Mouse (Mus musculus) bone marrow, adult 2 months (tissue): ENCODE results near the gene Il17rc. TPM values are rescaled to one million over a fixed set of nuclear protein-coding genes. Genes with fewer than 3 reads are reported as not detected.
A peak's percentile ranks its signal among the peaks of the same experiment; 100 is the strongest.

Experiments
- H3K27ac ChIP-seq: fragments of 200-500 bp; 2 replicates; pipeline ENCODE4 v1.5.1; 2012; ENCODE audit warnings: low read depth, mild to moderate bottlenecking, control low read depth, inconsistent platforms, low read length; ENCODE audit not compliant: control insufficient read depth, poor library complexity, insufficient read depth
- H3K4me1 ChIP-seq: fragments of 200-500 bp; 2 replicates; pipeline ENCODE4 v1.6.1; 2011; ENCODE audit warnings: low read length; ENCODE audit not compliant: control insufficient read depth, insufficient read depth
- H3K4me3 ChIP-seq: fragments of 200-500 bp; replicated peaks from 2 replicates; pipeline ENCODE3; 2011; ENCODE audit warnings: mild to moderate bottlenecking, low read depth, low read length, control low read depth; ENCODE audit not compliant: control insufficient read depth
- CTCF ChIP-seq: fragments of 200-500 bp; IDR thresholded peaks from 2 replicates; pipeline ENCODE4 v1.5.1; 2011; ENCODE audit warnings: low read length, control low read depth; ENCODE audit not compliant: control insufficient read depth, insufficient read depth
- POLR2A ChIP-seq: fragments of 200-500 bp; IDR thresholded peaks from 2 replicates; pipeline ENCODE4 v1.6.1; 2011; ENCODE audit warnings: low read depth, mild to moderate bottlenecking, control low read depth, low read length, borderline replicate concordance; ENCODE audit not compliant: control insufficient read depth
- WGBS: fragments of 180-500 bp; shearing (Covaris S2); methylation state at CpG from one replicate; pipeline ENCODE4 v1.1.7; 2018; 5-methylcytosine and 5-hydroxymethylcytosine counted together
- polyA plus RNA-seq: library from polyadenylated mRNA; stranded (reverse); fragments of >200 nt; gene quantifications from 2 replicates; pipeline ENCODE4 v1.2.4, GENCODE M21; 2011; ENCODE audit warnings: low replicate concordance; ENCODE audit not compliant: missing spikeins, insufficient read depth, insufficient read length

Il17rc gene
- polyA plus RNA-seq: not detected in 2 replicates

DNA sequence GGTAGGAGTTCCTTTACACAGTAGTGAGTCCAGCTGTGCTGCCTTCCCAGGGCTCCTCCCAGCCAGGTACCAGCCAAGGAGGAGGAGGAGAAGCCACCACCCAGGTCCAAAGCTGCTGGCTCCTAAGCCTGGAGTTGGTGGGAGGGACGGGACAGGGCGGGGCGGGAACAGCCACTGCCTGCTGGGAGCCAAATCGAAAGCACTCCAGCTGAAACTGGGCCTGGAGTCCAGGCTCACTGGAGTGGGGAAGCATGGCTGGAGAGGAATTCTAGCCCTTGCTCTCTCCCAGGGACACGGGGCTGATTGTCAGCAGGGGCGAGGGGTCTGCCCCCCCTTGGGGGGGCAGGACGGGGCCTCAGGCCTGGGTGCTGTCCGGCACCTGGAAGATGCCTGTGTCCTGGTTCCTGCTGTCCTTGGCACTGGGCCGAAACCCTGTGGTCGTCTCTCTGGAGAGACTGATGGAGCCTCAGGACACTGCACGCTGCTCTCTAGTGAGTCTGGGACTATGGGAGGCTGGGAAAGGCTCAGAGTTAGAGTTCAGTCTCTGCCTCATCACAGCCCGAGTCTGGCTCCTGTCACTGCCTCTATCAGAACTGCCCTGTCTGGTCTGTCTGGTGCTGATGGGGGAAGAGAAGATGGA, at the start of gene Il17rc:
Gene Il17rc (plus strand): TSS at position 131 of the 640 bp plus-strand sequence.
- no peak within 1 kb of the TSS; the same call in 1 of the 2 replicates for H3K27ac ChIP-seq
- no peak within 1 kb of the TSS for H3K4me3 ChIP-seq

DNA sequence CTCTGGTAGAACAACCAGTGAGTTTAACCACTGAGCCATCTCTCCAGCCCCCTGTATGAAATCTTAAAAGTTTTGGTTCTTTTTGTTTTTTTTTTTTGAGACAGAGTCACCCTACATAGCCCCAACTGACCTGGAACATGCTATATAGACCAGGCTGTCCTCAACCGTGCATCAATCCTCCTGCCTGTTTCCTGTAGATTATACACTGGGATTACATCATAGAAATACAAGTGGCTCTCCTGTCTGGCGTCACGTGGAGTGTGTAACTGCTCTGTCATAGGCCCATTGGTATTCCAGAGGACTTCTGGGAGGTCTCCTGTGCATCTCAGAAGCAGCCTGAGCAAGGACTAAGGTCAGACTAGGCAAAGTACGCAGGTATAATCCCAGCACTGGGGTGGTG, 48.2 kb upstream of the Il17rc start:
- H3K4me3 ChIP-seq: no peak overlapping the region
- H3K27ac ChIP-seq: no peak overlapping the region
- H3K4me1 ChIP-seq: peaks cover 2% of the 10 kb centered on the region; the same call in 1 of the 2 replicates
- 37% methylated on average over 4 of the region's 4 CpGs for WGBS
- TF ChIP-seq CTCF (no peak), POLR2A (no peak)

More for the DNA sequence above, at the start of gene Il17rc:
- TF ChIP-seq POLR2A (no peak), CTCF (no peak)
- WGBS: 81% methylated on average over 12 of the region's 12 CpGs
- H3K4me1 ChIP-seq: peaks cover 4% of the 10 kb centered on the region

DNA sequence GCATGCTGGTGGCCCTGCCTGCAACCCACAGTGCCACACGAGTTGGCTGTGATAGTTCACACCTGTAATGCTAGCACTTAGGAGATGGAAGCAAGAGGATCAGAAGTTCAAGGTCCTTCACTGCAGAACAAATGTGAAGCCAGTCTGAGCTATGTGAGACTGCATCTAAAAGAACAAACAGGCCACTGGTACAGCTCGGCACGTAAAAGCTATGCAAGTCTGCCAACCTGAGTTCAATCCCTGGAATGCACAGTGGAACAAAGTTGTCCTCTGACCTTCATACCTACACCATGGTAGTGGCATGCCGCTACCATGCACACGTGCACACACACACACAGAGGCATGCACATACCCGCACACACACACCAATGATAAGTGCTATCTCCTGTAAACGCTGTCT, 47.0 kb upstream of the Il17rc start:
- TF ChIP-seq POLR2A (no peak), CTCF (no peak)
- Histone ChIP-seq H3K4me3 (no peak overlapping the region), H3K27ac (no peak overlapping the region), H3K4me1 (no peaks in the 10 kb centered on the region; the same call in 1 of the 2 replicates)
- 81% methylated on average over 7 of the region's 7 CpGs for WGBS

DNA sequence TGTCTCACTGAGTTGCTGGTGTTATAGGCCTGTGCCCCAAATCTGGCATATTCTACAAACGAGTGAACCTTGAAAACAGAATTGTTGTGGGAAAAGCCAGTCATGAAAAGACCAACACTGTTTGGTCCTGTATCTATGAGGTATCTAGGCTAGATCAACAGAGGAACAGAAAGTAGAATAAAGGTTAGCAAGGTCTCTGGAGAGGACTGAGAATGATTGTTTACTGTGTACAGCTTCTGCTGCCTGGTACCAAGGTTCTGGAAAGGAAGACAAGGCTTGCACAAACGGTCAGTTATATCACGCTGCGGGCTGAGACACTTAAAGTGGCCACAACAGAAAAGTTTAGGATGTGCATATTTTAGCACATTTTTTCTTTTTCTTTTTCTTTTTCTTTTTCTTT, 44.5 kb upstream of the Il17rc start:
- WGBS: 91% methylated on average over 4 of the region's 4 CpGs
- TF ChIP-seq CTCF (no peak), POLR2A (no peak)

DNA sequence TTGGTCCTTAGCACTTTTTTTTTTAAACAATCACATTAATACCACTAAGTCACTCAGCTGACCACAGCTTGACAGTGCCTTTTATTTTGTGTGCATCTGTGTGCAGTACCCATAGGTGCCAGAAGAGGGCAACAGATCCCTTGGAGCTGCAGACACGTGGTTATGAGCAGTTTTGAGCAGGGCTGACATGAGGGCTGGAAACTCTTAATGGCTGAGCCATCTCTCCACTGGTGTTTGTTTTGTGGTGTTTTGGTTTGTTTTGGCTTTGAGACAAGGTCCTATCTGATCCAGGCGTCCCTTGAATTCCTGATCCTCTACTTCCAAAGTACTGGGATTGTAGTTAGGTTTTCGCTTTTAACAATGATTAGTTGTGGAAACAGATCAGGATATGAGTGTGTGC, 43.8 kb upstream of the Il17rc start:
- 61% methylated on average over 3 of the region's 3 CpGs for WGBS
- no peak overlapping the region for H3K27ac ChIP-seq

More for the DNA sequence above, 44.5 kb upstream of the Il17rc start:
- no peaks in the 10 kb centered on the region for H3K4me1 ChIP-seq
- no peak overlapping the region for H3K4me3 ChIP-seq
- H3K27ac ChIP-seq: no peak overlapping the region

DNA sequence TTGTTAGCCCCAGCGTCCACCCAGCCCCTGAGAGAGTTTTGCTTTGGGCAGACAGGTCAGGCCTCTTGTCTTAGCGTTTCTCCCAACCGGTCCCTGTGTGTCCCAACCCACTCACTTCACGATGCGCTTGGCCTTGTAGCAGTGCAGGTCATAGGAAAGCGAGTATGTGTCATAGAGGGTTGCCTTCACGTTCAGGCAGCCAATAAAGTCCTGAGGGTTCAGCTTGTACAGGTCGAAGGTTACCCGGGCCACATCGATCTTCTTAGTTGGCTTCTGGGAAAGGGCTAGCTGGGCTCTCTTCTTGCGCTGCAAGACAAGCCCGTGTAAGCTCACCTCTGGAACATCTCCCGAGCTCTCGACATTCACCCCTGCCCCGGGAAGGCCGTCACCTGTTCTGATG, 43.2 kb upstream of the Il17rc start:
- Histone ChIP-seq H3K27ac (no peak overlapping the region), H3K4me3 (no peak overlapping the region), H3K4me1 (no peaks in the 10 kb centered on the region)
- 88% methylated on average over 16 of the region's 16 CpGs for WGBS
- no peak for TF ChIP-seq POLR2A
- TF ChIP-seq CTCF: no peak

More for the DNA sequence above, 43.8 kb upstream of the Il17rc start:
- no peaks in the 10 kb centered on the region for H3K4me1 ChIP-seq
- H3K4me3 ChIP-seq: no peak overlapping the region
- TF ChIP-seq CTCF (peak; percentile 61), POLR2A (no peak)

DNA sequence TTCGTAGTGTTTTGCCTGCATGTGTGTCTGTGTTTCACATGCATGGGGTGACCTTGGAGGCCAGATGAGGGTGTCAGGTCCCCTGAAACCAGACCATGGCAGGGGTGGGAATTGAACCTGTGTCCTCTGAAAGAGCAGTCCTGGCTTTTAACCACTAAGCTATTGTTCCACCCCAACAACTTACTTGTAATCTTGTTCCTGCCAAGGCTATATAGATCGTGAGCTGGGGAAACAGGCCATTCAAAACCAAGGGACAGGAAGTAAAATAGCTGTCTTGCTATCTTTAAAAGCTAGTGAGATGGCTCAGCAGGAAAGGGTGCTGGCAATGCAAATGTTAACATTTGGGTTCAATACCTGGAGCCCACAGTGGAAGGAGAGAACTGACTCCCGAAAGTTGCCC, 41.3 kb upstream of the Il17rc start:
- Histone ChIP-seq H3K27ac (no peak overlapping the region), H3K4me3 (no peak overlapping the region), H3K4me1 (no peaks in the 10 kb centered on the region)
- TF ChIP-seq CTCF (no peak), POLR2A (no peak)
- WGBS: 46% methylated on average over 3 of the region's 3 CpGs

DNA sequence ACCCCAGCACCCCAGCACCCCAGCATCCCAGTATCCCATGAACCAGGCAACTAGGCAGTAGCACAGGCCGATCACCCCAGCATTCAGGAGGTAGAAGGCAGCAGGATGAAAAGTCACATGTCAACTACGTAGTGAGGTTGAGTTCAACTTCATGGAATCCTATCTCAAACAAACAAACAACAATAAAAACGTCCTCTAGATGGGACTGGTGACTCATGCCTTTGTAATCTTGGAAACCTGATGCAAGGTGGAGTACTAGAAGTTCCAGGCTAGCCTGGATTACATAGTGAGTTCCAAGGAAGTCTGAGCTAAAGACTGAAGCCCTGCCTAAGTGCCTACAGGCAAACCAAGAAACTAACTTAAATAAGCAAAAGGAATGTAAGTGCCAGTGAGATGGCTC, 40.4 kb upstream of the Il17rc start:
- TF ChIP-seq CTCF (no peak), POLR2A (no peak)
- no peak overlapping the region for H3K4me3 ChIP-seq
- no peak overlapping the region for H3K27ac ChIP-seq
- 56% methylated on average over 3 of the region's 3 CpGs for WGBS
- no peaks in the 10 kb centered on the region for H3K4me1 ChIP-seq

DNA sequence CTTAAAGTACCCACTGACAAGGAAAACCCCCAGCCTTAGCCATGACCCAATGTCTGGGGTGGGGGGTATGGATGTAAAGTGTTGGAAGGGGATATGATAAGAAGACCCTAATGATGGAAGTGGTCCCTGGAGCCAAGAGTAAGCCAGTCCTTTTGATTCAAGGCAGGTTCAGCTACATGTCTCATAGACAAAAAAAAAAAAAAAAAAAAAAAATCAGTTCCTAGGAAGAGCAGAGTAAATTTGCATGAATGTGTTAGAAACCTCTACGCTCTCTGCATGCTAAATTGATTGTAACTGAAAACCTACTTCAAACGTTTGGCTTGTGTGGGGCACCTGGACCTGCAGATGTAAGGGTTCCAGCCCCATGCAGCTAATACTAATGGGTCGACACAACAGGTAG, 39.4 kb upstream of the Il17rc start:
- TF ChIP-seq POLR2A: no peak
- no peak for TF ChIP-seq CTCF
- H3K27ac ChIP-seq: no peak overlapping the region
- WGBS: 64% methylated on average over 3 of the region's 3 CpGs

More for the DNA sequence above, 39.4 kb upstream of the Il17rc start:
- Histone ChIP-seq H3K4me3 (no peak overlapping the region), H3K4me1 (no peaks in the 10 kb centered on the region)
